Mouse (Mus musculus) midbrain, embryonic 12.5 days (tissue): ENCODE measurements around the gene Txndc16. TPM values are rescaled to one million over a fixed set of nuclear protein-coding genes. Genes with fewer than 3 reads are reported as not detected.

Experiments used
- ATAC-seq: fragments of 200-750 bp; cut with Nextera tagmentation; 2 replicates; pipeline ENCODE4 v1.8.0; 2017; ENCODE audit warnings: low read depth, moderate TSS enrichment, moderate library complexity; ENCODE audit not compliant: low FRiP score
- H3K27ac ChIP-seq: fragments of 300-500 bp; sonication (generic); replicated peaks from 2 replicates; pipeline ENCODE4 v1.5.1; 2016; ENCODE audit warnings: mild to moderate bottlenecking
- H3K27me3 ChIP-seq: fragments of 300-500 bp; sonication (generic); 2 replicates; pipeline ENCODE4 v1.6.1; 2016; ENCODE audit warnings: mild to moderate bottlenecking
- H3K36me3 ChIP-seq: fragments of 300-500 bp; sonication (generic); 2 replicates; pipeline ENCODE4 v1.6.1; 2016
- H3K4me1 ChIP-seq: fragments of 300-500 bp; sonication (generic); 2 replicates; pipeline ENCODE4 v1.6.1; 2016
- H3K4me2 ChIP-seq: fragments of 300-500 bp; sonication (generic); replicated peaks from 2 replicates; pipeline ENCODE4 v1.6.1; 2016; ENCODE audit warnings: mild to moderate bottlenecking, moderate library complexity
- H3K4me3 ChIP-seq: fragments of 300-500 bp; sonication (generic); 2 replicates; pipeline ENCODE4 v1.5.1; 2016; ENCODE audit warnings: mild to moderate bottlenecking
- H3K9ac ChIP-seq: fragments of 300-500 bp; sonication (generic); replicated peaks from 2 replicates; pipeline ENCODE4 v1.6.1; 2016; ENCODE audit warnings: mild to moderate bottlenecking, moderate library complexity
- H3K9me3 ChIP-seq: fragments of 300-500 bp; sonication (generic); 2 replicates; pipeline ENCODE4 v1.6.1; 2016; ENCODE audit warnings: mild to moderate bottlenecking
- WGBS: fragments of 180-500 bp; shearing (Covaris S2); methylation state at CpG from one replicate; pipeline ENCODE4 v1.1.7; 2016; 5-methylcytosine and 5-hydroxymethylcytosine counted together
- polyA plus RNA-seq: library from polyadenylated mRNA; unstranded; fragments of >200 nt; fragmentation: Nextera tagmentation; extraction: Ambion mirVana; gene quantifications from 2 replicates; pipeline ENCODE4 v1.2.1, GENCODE M21; 2016

Txndc16 gene
- polyA plus RNA-seq, 1 experiment from 2014 or later = 27.2 TPM

- no peak for ATAC-seq
- Histone ChIP-seq H3K9me3 (no peaks in the 10 kb centered on the region), H3K4me2 (no peak overlapping the region), H3K27me3 (no peaks in the 10 kb centered on the region), H3K4me1 (no peaks in the 10 kb centered on the region), H3K4me3 (no peak overlapping the region), H3K36me3 (0 out of 2 replicates have a peak, but pooled peaks cover 2% of the 10 kb centered on the region), H3K27ac (no peak overlapping the region), H3K9ac (no peak overlapping the region)
- 85% methylated on average over 17 of the region's 17 CpGs for WGBS
Observed at GRCm38 (mm10) chr14:45140344-45141080, 79.6 kb downstream of the Txndc16 start.

GRCm38 (mm10) chr14:45135961-45136360 is 84.2 kb downstream of the Txndc16 start:
- 83% methylated on average over 2 of the region's 2 CpGs for WGBS
- H3K9ac ChIP-seq = no peak overlapping the region

GRCm38 (mm10) chr14:45135560-45135959 is 84.6 kb downstream of the Txndc16 start:
- H3K4me3 ChIP-seq = no peak overlapping the region
- no peak for ATAC-seq
- 74% methylated on average over 9 of the region's 9 CpGs for WGBS
- no peaks in the 10 kb centered on the region for H3K27me3 ChIP-seq
- H3K27ac ChIP-seq = no peak overlapping the region
- no peak overlapping the region for H3K9ac ChIP-seq
- no peaks in the 10 kb centered on the region for H3K9me3 ChIP-seq
- H3K4me2 ChIP-seq = no peak overlapping the region
- no peaks in the 10 kb centered on the region for H3K4me1 ChIP-seq
- H3K36me3 ChIP-seq = 0 out of 2 replicates have a peak, but pooled peaks cover 2% of the 10 kb centered on the region

More at GRCm38 (mm10) chr14:45135961-45136360, 84.2 kb downstream of the Txndc16 start:
- Histone ChIP-seq H3K4me2 (no peak overlapping the region), H3K27ac (no peak overlapping the region), H3K36me3 (0 out of 2 replicates have a peak, but pooled peaks cover 2% of the 10 kb centered on the region), H3K9me3 (no peaks in the 10 kb centered on the region), H3K27me3 (no peaks in the 10 kb centered on the region), H3K4me1 (no peaks in the 10 kb centered on the region), H3K4me3 (no peak overlapping the region)
- no peak for ATAC-seq

GRCm38 (mm10) chr14:45118359-45118758 is 101.8 kb downstream of the Txndc16 start:
- Histone ChIP-seq H3K27me3 (no peaks in the 10 kb centered on the region), H3K36me3 (no peaks in the 10 kb centered on the region), H3K4me1 (no peaks in the 10 kb centered on the region), H3K9me3 (no peaks in the 10 kb centered on the region), H3K4me2 (no peak overlapping the region), H3K27ac (no peak overlapping the region), H3K9ac (no peak overlapping the region), H3K4me3 (no peak overlapping the region)
- WGBS = 59% methylated on average over 4 of the region's 4 CpGs
- ATAC-seq = no peak

- 92% methylated on average over 8 of the region's 8 CpGs for WGBS
- Histone ChIP-seq H3K27me3 (no peaks in the 10 kb centered on the region), H3K36me3 (no peaks in the 10 kb centered on the region), H3K4me3 (no peak overlapping the region), H3K9me3 (no peaks in the 10 kb centered on the region), H3K4me2 (no peak overlapping the region), H3K27ac (no peak overlapping the region), H3K4me1 (no peaks in the 10 kb centered on the region), H3K9ac (no peak overlapping the region)
- no peak for ATAC-seq
Observed at GRCm38 (mm10) chr14:45102201-45102600, 117.9 kb downstream of the Txndc16 start.

- Histone ChIP-seq H3K4me1 (no peaks in the 10 kb centered on the region), H3K27me3 (no peaks in the 10 kb centered on the region), H3K4me3 (no peak overlapping the region), H3K27ac (no peak overlapping the region), H3K4me2 (no peak overlapping the region), H3K36me3 (no peaks in the 10 kb centered on the region), H3K9ac (no peak overlapping the region), H3K9me3 (no peaks in the 10 kb centered on the region)
- WGBS = 89% methylated on average over 3 of the region's 3 CpGs
- no peak for ATAC-seq
Observed at GRCm38 (mm10) chr14:45092327-45092726, 127.8 kb downstream of the Txndc16 start.

GRCm38 (mm10) chr14:45090011-45090410 is 130.1 kb downstream of the Txndc16 start:
- H3K4me3 ChIP-seq = no peak overlapping the region
- no peaks in the 10 kb centered on the region for H3K36me3 ChIP-seq
- no peaks in the 10 kb centered on the region for H3K9me3 ChIP-seq
- 87% methylated on average over 4 of the region's 4 CpGs for WGBS
- H3K4me2 ChIP-seq = no peak overlapping the region
- H3K27me3 ChIP-seq = no peaks in the 10 kb centered on the region
- ATAC-seq = no peak
- no peak overlapping the region for H3K27ac ChIP-seq
- no peaks in the 10 kb centered on the region for H3K4me1 ChIP-seq
- no peak overlapping the region for H3K9ac ChIP-seq

GRCm38 (mm10) chr14:45085651-45086425 is 134.3 kb downstream of the Txndc16 start:
- no peak overlapping the region for H3K4me2 ChIP-seq
- H3K36me3 ChIP-seq = no peaks in the 10 kb centered on the region
- ATAC-seq = no peak
- H3K27me3 ChIP-seq = no peaks in the 10 kb centered on the region
- WGBS = 78% methylated on average over 5 of the region's 5 CpGs
- H3K4me3 ChIP-seq = no peak overlapping the region
- H3K9ac ChIP-seq = no peak overlapping the region
- no peaks in the 10 kb centered on the region for H3K9me3 ChIP-seq
- H3K4me1 ChIP-seq = no peaks in the 10 kb centered on the region
- H3K27ac ChIP-seq = no peak overlapping the region

GRCm38 (mm10) chr14:45084656-45085280 is 135.4 kb downstream of the Txndc16 start:
- Histone ChIP-seq H3K27ac (no peak overlapping the region), H3K36me3 (no peaks in the 10 kb centered on the region), H3K27me3 (no peaks in the 10 kb centered on the region), H3K9ac (no peak overlapping the region), H3K4me1 (no peaks in the 10 kb centered on the region), H3K4me2 (no peak overlapping the region), H3K9me3 (no peaks in the 10 kb centered on the region), H3K4me3 (no peak overlapping the region)
- 91% methylated on average over 5 of the region's 5 CpGs for WGBS
- no peak for ATAC-seq

GRCm38 (mm10) chr14:45083540-45083939 is 136.6 kb downstream of the Txndc16 start:
- Histone ChIP-seq H3K9me3 (no peaks in the 10 kb centered on the region), H3K27ac (no peak overlapping the region), H3K4me2 (no peak overlapping the region), H3K4me1 (no peaks in the 10 kb centered on the region), H3K27me3 (no peaks in the 10 kb centered on the region), H3K36me3 (no peaks in the 10 kb centered on the region), H3K4me3 (no peak overlapping the region), H3K9ac (no peak overlapping the region)
- 62% methylated on average over 4 of the region's 4 CpGs for WGBS
- ATAC-seq = no peak
